Mouse (Mus musculus): ENCODE measurements at regions not wholly inside any gene's neighbourhood (a gene's known extent, or its start where the extent isn't known, plus 50 kb on each side); places are given as distances from the start of the nearest gene placed in this dataset.

DNA sequence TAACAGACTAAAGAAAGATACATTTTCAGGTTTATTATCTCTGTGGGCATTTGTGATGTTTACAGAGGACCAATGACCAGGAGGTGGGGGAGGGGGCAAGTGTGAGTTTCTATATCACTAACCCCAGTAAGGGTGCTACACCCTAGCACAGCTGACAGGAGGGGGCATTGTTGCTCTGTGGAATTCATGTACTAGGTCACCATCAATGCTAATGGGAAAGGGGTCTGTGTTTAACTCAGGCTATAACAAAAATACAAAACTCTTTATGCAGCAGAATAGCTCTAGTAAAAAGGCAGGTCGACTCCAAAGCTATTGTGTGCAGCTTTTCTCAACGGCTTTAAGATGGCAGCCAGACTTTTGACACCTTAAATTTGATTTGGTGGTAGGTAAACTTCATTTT lies 181.1 kb upstream of the Lrig3 start:
- no peak overlapping the region for H3K9ac ChIP-seq
- no peak for ATAC-seq (ENCODE audit: low read depth)
- 37% methylated on average over 2 of the region's 2 CpGs for WGBS
- H3K36me3 ChIP-seq: no peaks in the 10 kb centered on the region
- no peak overlapping the region for H3K4me3 ChIP-seq
- no peak overlapping the region for H3K27ac ChIP-seq (replicated peaks)
- peak overlapping the region; percentile 61 for H3K4me2 ChIP-seq
- no peaks in the 10 kb centered on the region; the same call in 1 of the 2 replicates for H3K9me3 ChIP-seq
- no peaks in the 10 kb centered on the region for H3K27me3 ChIP-seq
- H3K4me1 ChIP-seq (replicated peaks): peaks cover 35% of the 10 kb centered on the region

DNA sequence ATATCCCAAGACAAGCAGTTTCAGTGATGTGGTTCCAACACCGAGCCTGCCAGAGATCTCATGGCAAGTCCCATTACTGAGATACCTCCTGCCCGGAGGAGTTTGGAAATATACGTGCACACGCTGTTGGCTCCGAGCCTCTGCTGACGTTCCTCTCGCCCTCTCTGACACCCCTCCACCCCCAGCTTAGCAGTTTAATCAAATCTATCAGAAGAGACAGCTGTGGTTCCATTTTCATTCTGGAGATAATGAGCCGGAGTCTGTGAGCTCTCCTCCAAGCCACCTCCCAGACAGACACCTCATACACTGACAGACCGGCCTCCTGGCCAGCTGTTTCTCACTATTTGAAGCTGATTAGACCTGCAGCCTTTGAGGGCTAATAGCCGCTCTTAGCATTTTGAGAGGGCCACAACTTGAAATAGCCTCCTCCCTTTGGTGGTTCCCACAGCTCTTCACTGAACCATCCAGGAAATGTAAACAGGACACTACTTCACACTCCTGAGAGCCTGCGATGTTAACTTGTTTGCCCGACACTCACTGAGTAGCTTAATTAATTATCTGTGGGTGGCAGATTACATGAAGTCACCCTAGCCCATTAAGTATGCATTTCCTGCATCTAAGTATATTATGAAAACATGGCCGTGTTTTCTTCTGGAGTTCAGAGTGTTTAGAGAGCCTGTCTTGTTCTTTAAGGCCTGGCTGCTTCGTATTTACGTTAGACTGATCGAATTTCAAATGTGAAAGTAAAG lies 180.3 kb upstream of the Lrig3 start:
- H3K4me1 ChIP-seq (replicated peaks): peaks cover 35% of the 10 kb centered on the region
- no peaks in the 10 kb centered on the region for H3K36me3 ChIP-seq
- peak overlapping the region; percentile 27 for H3K9ac ChIP-seq
- 15% methylated on average over 16 of the region's 16 CpGs for WGBS
- H3K27me3 ChIP-seq: no peaks in the 10 kb centered on the region
- peak overlapping the region; percentile 49 for H3K27ac ChIP-seq (replicated peaks)
- H3K4me3 ChIP-seq: no peak overlapping the region
- peak; percentile 25; the same call in 1 of the 2 replicates for ATAC-seq (ENCODE audit: low read depth)
- peak overlapping the region; percentile 61 for H3K4me2 ChIP-seq
- no peaks in the 10 kb centered on the region; the same call in 1 of the 2 replicates for H3K9me3 ChIP-seq

DNA sequence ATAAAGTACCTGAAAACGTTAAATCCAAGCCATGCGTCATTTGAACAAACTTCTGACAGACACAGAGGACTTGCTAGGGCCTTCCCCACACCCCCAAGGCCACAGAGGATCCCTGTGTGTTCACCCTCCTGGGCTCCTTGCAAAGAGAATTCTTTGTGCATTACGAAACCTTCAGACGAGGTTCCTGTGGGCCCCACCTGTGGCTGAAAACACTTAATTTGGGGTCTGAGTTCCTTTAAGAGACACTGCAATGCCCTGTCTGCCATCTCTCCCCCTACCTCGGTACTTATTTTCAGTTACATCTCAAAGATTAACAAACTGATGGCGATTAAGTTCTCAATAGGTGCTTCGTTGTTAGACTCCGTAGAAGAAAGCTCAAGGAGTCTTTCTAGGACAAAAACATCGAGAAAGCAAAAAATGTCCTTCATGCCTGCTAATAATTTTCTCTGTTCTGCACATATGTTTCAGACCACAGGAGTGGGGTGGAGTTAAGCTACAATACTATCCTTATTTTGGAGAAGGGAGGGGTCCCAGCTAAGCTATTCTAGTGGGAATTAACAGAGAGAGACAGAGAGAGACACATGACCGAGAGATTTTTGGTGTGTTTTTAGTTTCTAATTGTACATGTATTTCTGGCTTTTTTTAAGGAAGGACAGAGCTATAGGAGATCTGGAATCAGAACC lies 179.6 kb upstream of the Lrig3 start:
- Histone ChIP-seq H3K4me3 (peak overlapping the region; percentile 29), H3K9me3 (no peaks in the 10 kb centered on the region; the same call in 1 of the 2 replicates), H3K4me2 (peak overlapping the region; percentile 61), H3K36me3 (no peaks in the 10 kb centered on the region), H3K27ac (replicated peaks) (peak overlapping the region; percentile 49), H3K9ac (peak overlapping the region; percentile 64), H3K27me3 (no peaks in the 10 kb centered on the region), H3K4me1 (replicated peaks) (peaks cover 35% of the 10 kb centered on the region)
- peak; percentile 38; the same call in 1 of the 2 replicates for ATAC-seq (ENCODE audit: low read depth)
- 23% methylated on average over 10 of the region's 10 CpGs for WGBS

DNA sequence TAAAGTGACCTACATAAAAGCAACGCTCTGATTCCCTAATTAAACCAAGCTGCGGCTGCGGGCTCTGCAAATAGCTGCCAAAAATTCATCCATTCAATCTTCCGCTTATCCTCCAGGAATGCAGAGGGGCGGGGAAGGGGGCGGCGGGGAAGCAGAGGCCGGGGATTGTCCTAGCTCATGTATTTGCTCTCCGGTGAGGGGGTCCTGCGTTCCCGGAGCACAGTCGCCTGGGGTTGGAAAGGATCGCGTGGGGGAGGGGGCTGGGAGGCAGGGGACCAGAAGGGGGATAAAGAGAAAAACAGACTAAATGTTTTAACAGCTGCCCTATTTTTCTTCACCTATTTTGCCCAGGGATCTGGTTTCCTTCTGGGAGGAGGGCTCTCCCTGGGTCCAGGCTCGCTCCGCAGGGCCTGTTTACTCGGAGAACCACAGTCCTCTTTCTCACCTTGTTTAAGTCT lies 179.1 kb upstream of the Lrig3 start:
- H3K27ac ChIP-seq (replicated peaks): peak overlapping the region; percentile 49; the same call in 1 of the 2 replicates

DNA sequence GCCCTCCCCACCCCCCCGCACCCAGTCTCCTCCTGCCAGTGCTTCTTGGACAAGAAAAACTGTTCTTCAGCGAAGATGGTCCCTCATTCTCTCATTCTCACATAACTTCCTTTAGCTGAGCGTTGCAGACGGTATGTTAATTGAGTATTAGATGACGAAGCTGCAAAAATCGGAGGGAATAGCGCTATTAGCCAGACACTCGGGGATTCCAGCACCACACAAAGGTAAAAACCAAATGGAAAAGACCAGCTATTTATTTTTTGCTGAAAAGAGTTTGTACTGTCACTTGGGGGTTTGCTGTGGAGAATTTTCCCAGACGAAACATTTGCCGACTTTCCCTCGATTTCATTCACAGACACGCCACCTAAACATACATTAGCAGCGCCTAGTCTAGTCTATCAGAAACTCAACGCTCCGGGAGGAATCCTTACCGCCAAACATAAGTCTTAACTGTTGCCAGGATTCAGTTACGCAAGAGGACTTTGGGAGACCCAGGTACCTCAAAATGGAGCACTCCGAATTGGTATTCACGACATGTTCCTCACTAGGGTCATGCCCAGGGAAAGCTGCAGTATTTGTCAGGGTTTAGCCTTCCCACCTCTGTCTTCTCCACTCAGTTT lies 178.4 kb upstream of the Lrig3 start:
- ATAC-seq (ENCODE audit: low read depth): no peak
- H3K4me1 ChIP-seq (replicated peaks): peaks cover 35% of the 10 kb centered on the region
- H3K27ac ChIP-seq (replicated peaks): peak overlapping the region; percentile 34
- peak overlapping the region; percentile 64; the same call in 1 of the 2 replicates for H3K9ac ChIP-seq
- peak overlapping the region; percentile 29; the same call in 1 of the 2 replicates for H3K4me3 ChIP-seq
- H3K27me3 ChIP-seq: no peaks in the 10 kb centered on the region
- no peaks in the 10 kb centered on the region for H3K36me3 ChIP-seq
- H3K4me2 ChIP-seq: peak overlapping the region; percentile 61
- H3K9me3 ChIP-seq: no peaks in the 10 kb centered on the region; the same call in 1 of the 2 replicates
- WGBS: 47% methylated on average over 19 of the region's 19 CpGs

More for the DNA sequence above, 179.1 kb upstream of the Lrig3 start:
- peak overlapping the region; percentile 61 for H3K4me2 ChIP-seq
- no peaks in the 10 kb centered on the region for H3K27me3 ChIP-seq
- no peaks in the 10 kb centered on the region; the same call in 1 of the 2 replicates for H3K9me3 ChIP-seq
- peaks cover 35% of the 10 kb centered on the region for H3K4me1 ChIP-seq (replicated peaks)
- peak overlapping the region; percentile 29 for H3K4me3 ChIP-seq
- ATAC-seq (ENCODE audit: low read depth): peak; percentile 78; the same call in 1 of the 2 replicates
- WGBS: 2% methylated on average over 17 of the region's 17 CpGs
- H3K36me3 ChIP-seq: no peaks in the 10 kb centered on the region
- H3K9ac ChIP-seq: peak overlapping the region; percentile 64

DNA sequence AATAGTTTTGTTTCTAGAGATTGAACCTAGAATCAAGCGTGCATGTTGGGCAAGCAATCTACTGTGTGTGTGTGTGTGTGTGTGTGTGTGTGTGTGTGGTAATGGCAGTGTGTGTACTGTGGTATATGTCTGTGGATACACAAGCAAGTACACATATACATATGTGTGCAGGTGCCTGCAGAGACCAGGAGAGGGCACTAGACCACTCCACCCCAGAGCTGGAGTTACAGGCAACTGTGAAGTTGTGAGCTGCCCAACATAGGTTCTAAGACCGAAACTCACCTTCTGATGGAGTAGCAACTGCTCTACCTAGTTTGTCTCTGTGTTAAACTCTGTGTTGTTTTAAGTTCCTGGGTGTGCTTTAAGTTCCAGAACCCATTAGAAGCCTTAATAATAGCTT lies 177.7 kb upstream of the Lrig3 start:
- H3K4me2 ChIP-seq: no peak overlapping the region
- no peak overlapping the region for H3K9ac ChIP-seq
- ATAC-seq (ENCODE audit: low read depth): no peak
- H3K4me3 ChIP-seq: no peak overlapping the region
- H3K9me3 ChIP-seq: peaks cover 4% of the 10 kb centered on the region; the same call in 1 of the 2 replicates
- no peak overlapping the region for H3K27ac ChIP-seq (replicated peaks)
- H3K27me3 ChIP-seq: no peaks in the 10 kb centered on the region
- peaks cover 35% of the 10 kb centered on the region for H3K4me1 ChIP-seq (replicated peaks)
- no peaks in the 10 kb centered on the region for H3K36me3 ChIP-seq
- WGBS: 96% methylated on average over 2 of the region's 2 CpGs

DNA sequence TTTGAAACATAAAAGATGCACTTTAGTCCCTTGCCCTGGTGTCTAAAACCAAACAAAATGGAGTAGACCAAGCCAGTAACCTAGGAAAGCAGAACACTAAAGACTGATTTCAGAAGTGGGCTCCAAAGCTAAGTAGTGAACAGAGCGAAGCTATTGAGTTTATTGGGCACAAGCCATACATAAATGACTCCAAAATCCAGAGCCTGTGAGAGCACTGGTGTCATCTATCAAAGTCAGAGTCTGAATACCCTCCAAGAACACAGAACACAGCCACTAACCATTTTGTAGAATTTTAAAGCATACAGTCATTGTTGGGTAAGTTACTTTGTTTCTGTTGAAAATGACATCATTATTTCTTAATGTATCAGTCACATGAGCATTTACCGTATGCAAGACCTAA lies 175.0 kb upstream of the Lrig3 start:
- H3K4me3 ChIP-seq: no peak overlapping the region
- no peaks in the 10 kb centered on the region for H3K36me3 ChIP-seq
- no peak overlapping the region for H3K27ac ChIP-seq (replicated peaks)
- no peak for ATAC-seq (ENCODE audit: low read depth)
- WGBS: 77% methylated on average over 2 of the region's 2 CpGs
- H3K4me2 ChIP-seq: no peak overlapping the region
- no peak overlapping the region for H3K9ac ChIP-seq
- peaks cover 4% of the 10 kb centered on the region; the same call in 1 of the 2 replicates for H3K9me3 ChIP-seq
- peaks cover 22% of the 10 kb centered on the region for H3K4me1 ChIP-seq (replicated peaks)
- H3K27me3 ChIP-seq: no peaks in the 10 kb centered on the region

DNA sequence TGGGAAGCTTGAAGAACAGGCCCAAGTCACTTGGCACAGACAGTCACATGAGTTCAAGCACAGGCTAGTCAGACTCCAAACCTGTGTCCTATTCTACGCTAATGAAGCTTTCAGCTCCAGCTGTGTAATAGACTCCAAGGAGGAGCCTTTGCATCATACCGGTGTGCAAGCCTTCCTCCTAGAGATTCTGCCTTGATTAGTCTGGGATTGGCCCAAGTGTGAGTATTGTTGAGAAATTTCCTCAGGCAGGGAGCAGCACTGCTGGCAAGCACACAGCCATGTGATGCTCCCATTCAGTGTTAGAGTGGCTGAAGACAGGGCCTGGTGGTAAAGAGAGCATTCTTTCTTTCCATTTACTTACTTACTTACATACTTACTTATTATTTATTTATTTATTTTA lies 171.5 kb upstream of the Lrig3 start:
- no peak for ATAC-seq (ENCODE audit: low read depth)
- Histone ChIP-seq H3K4me1 (replicated peaks) (peaks cover 5% of the 10 kb centered on the region), H3K27me3 (no peaks in the 10 kb centered on the region), H3K27ac (replicated peaks) (no peak overlapping the region), H3K9ac (no peak overlapping the region), H3K4me2 (no peak overlapping the region), H3K36me3 (no peaks in the 10 kb centered on the region), H3K4me3 (no peak overlapping the region), H3K9me3 (0 out of 2 replicates have a peak, but pooled peaks cover 4% of the 10 kb centered on the region)
- 85% methylated on average over 2 of the region's 2 CpGs for WGBS

DNA sequence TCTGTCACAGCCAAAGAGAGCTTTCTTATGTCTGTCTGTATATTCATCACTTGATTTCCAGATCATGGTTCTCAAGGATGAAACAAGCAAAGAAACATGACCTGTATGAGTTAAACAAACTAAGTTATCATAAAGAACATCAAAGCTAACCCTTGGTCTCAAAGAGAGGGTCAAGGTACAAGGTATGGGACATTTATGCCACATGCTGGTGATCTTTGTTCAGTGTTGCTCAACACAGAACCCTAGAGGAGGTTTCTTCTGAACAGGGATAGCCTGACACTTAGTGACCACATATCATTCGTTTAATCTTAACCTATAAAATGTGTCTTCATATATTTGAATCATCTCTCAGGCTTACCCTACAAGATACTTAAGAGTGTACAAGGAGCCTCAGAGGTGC lies 170.6 kb upstream of the Lrig3 start:
- Histone ChIP-seq H3K4me2 (no peak overlapping the region), H3K9me3 (0 out of 2 replicates have a peak, but pooled peaks cover 4% of the 10 kb centered on the region), H3K27me3 (no peaks in the 10 kb centered on the region), H3K27ac (replicated peaks) (no peak overlapping the region), H3K4me1 (replicated peaks) (peaks cover 7% of the 10 kb centered on the region), H3K9ac (no peak overlapping the region), H3K36me3 (no peaks in the 10 kb centered on the region), H3K4me3 (no peak overlapping the region)
- ATAC-seq (ENCODE audit: low read depth): no peak
- 97% methylated on average over 1 of the region's 1 CpGs for WGBS

DNA sequence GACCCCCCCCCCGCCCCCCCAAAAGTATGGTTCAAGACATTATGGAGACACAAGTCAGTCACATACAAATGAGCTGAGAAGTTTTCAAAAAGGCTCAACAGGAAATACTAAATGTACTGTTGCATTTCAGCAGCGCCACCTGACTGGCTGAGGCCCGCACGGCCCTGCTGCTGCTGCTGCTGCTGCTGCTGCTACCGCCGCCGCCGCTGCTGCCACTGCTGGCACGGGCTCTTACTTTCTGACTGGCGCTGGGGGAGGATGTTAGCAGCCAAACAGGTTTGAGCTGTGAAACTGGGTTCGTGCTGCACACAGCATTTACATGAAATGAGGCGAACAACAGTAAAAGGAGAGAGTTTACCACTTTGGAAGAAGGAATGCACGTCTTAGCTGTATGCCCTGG lies 167.3 kb upstream of the Lrig3 start:
- Histone ChIP-seq H3K27ac (replicated peaks) (no peak overlapping the region), H3K27me3 (no peaks in the 10 kb centered on the region), H3K9me3 (no peaks in the 10 kb centered on the region), H3K4me3 (no peak overlapping the region), H3K4me1 (replicated peaks) (peaks cover 19% of the 10 kb centered on the region), H3K9ac (no peak overlapping the region), H3K36me3 (no peaks in the 10 kb centered on the region), H3K4me2 (0 out of 2 replicates have a peak overlapping the region, but pooled peaks have one; percentile 10)
- 16% methylated on average over 13 of the region's 13 CpGs for WGBS
- ATAC-seq (ENCODE audit: low read depth): no peak

DNA sequence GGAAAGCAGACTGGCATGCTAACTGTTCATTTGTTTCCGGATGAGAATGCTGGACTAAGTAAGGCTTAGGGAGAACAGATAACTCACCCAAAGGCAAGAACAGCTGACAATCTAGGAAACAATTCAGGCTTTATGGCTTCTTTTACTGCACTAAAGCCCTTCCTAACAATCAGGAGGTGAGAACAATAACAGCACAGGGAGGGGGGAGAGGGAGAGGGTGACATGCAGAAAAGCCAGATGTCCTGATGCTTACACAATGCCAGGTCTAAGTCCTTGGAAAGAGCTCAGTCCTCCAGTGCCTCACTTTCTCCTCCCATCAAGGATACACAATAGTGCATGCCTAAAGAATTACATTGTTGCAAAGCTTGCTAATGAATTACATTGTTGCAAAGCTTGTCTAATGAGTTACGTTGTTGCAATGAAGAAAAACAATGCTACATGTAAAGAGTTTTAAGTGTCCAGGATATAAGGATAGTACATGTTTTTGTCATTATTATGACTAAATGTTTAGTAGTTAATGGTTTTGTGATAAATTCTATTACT lies 165.3 kb upstream of the Lrig3 start:
- no peaks in the 10 kb centered on the region for H3K36me3 ChIP-seq
- ATAC-seq (ENCODE audit: low read depth): no peak
- H3K4me1 ChIP-seq (replicated peaks): peaks cover 19% of the 10 kb centered on the region
- no peak overlapping the region for H3K9ac ChIP-seq
- H3K4me2 ChIP-seq: no peak overlapping the region
- WGBS: 17% methylated on average over 2 of the region's 2 CpGs
- no peaks in the 10 kb centered on the region for H3K27me3 ChIP-seq
- no peak overlapping the region for H3K27ac ChIP-seq (replicated peaks)
- no peak overlapping the region for H3K4me3 ChIP-seq
- H3K9me3 ChIP-seq: no peaks in the 10 kb centered on the region

All from neural tube, embryonic 13.5 days (tissue).